Mouse (Mus musculus): ENCODE measurements around the gene Trmt1. TPM values are rescaled to one million over a fixed set of nuclear protein-coding genes. Genes with fewer than 3 reads are reported as not detected.
"Not testable (repeated sequence)": the region's sequence is repeated elsewhere in the genome, so short reads cannot be mapped to it uniquely, and the experiment has no call there.

Trmt1 gene
- polyA plus RNA-seq, 1 experiment from 2014 or later, result 71.7 TPM

DNA sequence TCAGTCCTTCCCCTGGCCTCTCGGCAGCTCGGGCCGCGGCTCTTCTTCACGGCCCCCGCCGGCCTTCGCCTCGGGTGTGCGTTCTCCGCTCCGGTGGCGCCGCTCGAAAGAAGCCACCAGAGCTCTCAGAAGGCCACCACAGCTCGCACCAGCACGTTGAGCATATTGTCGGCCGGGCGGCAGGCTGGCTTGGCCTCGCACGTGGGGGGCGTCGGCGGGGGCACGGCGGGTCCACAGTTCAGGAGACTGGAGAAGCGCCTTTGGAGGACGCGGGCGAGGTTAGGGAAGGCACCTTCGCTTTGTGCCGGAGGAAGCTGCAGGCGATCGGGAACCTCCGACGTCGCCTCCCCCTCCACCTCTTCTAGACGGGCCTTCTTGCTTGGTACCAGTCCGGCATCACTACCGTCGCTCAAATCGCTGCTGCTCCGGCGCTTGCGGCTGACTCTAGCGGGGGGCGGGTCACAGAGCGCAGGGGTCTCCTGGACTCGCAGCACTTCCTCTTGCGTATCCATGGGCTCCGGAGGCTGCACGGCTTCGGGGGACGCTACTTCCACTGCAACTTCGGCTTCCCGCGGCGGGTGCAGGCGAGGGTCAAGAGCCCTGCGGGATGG lies 24.0 kb upstream of the Trmt1 start:
- under 1% methylated on average over 61 of the region's 61 CpGs for WGBS
- peaks cover 19% of the 10 kb centered on the region for H3K36me3 ChIP-seq
- H3K9me3 ChIP-seq (replicated peaks), result no peaks in the 10 kb centered on the region
- peak overlapping the region; percentile 87 for H3K4me3 ChIP-seq
- H3K27me3 ChIP-seq (ENCODE audit: low read depth, poor library complexity, severe bottlenecking), result no peaks in the 10 kb centered on the region
- peak overlapping the region; percentile 98 for H3K27ac ChIP-seq
- DNase-seq (ENCODE audit: low spot score), result no peak
- H3K4me1 ChIP-seq, result peaks cover 66% of the 10 kb centered on the region

GRCm38 (mm10) chr8:84662581-84663065 lies 23.5 kb upstream of the Trmt1 start, which contains the start of gene Ier2:
Ier2 (minus strand) TSS chr8:84662852.
- no peaks in the 10 kb centered on the region for H3K9me3 ChIP-seq (replicated peaks)
- H3K4me1 ChIP-seq, result peaks cover 60% of the 10 kb centered on the region
- WGBS, result under 1% methylated on average over 27 of the region's 27 CpGs
- peaks cover 20% of the 10 kb centered on the region for H3K36me3 ChIP-seq
- peak; percentile 97 for DNase-seq (ENCODE audit: low spot score)
- H3K4me3 ChIP-seq, result peak within 1 kb of the TSS; percentile 87
- peak within 1 kb of the TSS; percentile 98 for H3K27ac ChIP-seq
- no peaks in the 10 kb centered on the region for H3K27me3 ChIP-seq (ENCODE audit: low read depth, poor library complexity, severe bottlenecking)

GRCm38 (mm10) chr8:84663483-84664327 lies 22.4 kb upstream of the Trmt1 start:
- peak; percentile 97 for DNase-seq (ENCODE audit: low spot score)
- Histone ChIP-seq H3K9me3 (replicated peaks) (no peaks in the 10 kb centered on the region), H3K27ac (peak overlapping the region; percentile 98), H3K4me3 (peak overlapping the region; percentile 87), H3K36me3 (peaks cover 31% of the 10 kb centered on the region), H3K27me3 (ENCODE audit: low read depth, poor library complexity, severe bottlenecking) (no peaks in the 10 kb centered on the region), H3K4me1 (peaks cover 49% of the 10 kb centered on the region)
- WGBS, result 3% methylated on average over 43 of the region's 43 CpGs

DNA sequence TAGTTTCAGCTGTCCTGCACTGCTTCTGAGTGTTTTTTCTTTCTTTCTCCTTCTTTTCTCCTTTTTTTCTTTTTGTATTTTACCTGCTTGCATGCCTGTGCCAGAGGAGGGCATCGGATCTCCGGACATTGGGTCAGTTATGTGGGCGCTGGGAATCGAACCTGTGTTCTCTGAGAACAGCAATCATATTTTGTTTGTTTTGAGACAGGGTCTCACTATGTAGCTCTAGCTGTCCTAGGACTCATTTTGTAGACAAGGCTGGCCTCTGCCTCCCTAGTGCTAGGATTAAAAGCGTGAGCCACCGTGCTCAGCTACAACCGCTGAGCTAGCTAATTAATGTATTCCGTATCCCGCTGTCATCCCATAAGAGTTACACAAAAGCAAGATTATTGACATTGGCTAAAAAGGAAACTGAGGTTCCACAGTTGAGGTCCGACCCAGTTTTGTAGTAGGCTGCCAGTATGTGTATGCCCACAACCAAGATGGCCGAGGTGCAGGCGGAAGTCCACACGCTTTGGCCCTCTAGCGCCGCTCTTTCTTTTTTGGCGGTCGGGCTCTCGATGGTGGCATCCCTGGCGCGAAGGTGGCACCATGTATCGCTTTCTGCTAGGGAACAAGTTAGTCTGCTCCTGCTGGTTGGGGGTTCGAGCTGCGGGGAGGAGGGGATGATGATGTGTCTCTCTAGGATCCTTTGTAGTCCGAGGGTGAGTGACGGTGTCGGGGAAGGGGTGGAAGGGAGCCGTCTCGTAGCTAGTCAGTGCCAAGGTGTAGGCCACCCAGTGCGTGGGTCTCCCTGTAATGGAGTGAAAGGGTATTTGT lies 21.3 kb upstream of the Trmt1 start:
- no peaks in the 10 kb centered on the region for H3K27me3 ChIP-seq (ENCODE audit: low read depth, poor library complexity, severe bottlenecking)
- H3K4me3 ChIP-seq, result peak overlapping the region; percentile 87
- peak overlapping the region; percentile 98 for H3K27ac ChIP-seq
- under 1% methylated on average over 29 of the region's 29 CpGs for WGBS
- peak; percentile 84 for DNase-seq (ENCODE audit: low spot score)
- H3K9me3 ChIP-seq (replicated peaks), result no peaks in the 10 kb centered on the region
- peaks cover 39% of the 10 kb centered on the region for H3K4me1 ChIP-seq
- peaks cover 39% of the 10 kb centered on the region for H3K36me3 ChIP-seq

- Histone ChIP-seq H3K9me3 (replicated peaks) (no peaks in the 10 kb centered on the region), H3K4me3 (peak overlapping the region; percentile 87), H3K36me3 (peaks cover 45% of the 10 kb centered on the region), H3K27me3 (ENCODE audit: low read depth, poor library complexity, severe bottlenecking) (no peaks in the 10 kb centered on the region), H3K4me1 (peaks cover 32% of the 10 kb centered on the region), H3K27ac (peak overlapping the region; percentile 98)
- WGBS, result 3% methylated on average over 14 of the region's 14 CpGs
- no peak for DNase-seq (ENCODE audit: low spot score)
These were observed 20.7 kb upstream of the Trmt1 start for GRCm38 (mm10) chr8:84665385-84665893.

DNA sequence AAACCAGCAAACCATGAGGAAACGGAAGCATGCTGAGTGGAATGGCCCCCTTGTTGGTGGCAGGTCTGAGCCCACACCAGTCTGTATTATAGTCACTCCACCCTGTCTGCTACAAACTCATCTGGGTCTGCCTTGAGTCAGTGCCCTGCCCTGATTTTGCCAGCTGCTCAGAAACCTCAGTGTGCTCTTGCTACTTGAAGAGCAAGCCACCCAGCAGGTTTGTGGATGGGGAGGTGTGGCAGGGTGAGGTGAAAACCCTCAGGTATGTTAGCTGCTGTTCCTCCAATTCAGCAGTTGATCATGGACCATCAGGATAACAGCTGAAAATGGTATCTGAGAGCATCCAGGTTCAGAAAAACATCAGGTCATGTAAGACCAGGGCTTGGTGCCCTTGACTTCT lies 18.0 kb upstream of the Trmt1 start:
- Histone ChIP-seq H3K36me3 (peaks cover 66% of the 10 kb centered on the region), H3K27me3 (ENCODE audit: low read depth, poor library complexity, severe bottlenecking) (no peaks in the 10 kb centered on the region), H3K27ac (no peak overlapping the region), H3K4me1 (peaks cover 28% of the 10 kb centered on the region), H3K4me3 (no peak overlapping the region), H3K9me3 (replicated peaks) (no peaks in the 10 kb centered on the region)
- WGBS, result 83% methylated on average over 1 of the region's 1 CpGs
- DNase-seq (ENCODE audit: low spot score), result no peak

DNA sequence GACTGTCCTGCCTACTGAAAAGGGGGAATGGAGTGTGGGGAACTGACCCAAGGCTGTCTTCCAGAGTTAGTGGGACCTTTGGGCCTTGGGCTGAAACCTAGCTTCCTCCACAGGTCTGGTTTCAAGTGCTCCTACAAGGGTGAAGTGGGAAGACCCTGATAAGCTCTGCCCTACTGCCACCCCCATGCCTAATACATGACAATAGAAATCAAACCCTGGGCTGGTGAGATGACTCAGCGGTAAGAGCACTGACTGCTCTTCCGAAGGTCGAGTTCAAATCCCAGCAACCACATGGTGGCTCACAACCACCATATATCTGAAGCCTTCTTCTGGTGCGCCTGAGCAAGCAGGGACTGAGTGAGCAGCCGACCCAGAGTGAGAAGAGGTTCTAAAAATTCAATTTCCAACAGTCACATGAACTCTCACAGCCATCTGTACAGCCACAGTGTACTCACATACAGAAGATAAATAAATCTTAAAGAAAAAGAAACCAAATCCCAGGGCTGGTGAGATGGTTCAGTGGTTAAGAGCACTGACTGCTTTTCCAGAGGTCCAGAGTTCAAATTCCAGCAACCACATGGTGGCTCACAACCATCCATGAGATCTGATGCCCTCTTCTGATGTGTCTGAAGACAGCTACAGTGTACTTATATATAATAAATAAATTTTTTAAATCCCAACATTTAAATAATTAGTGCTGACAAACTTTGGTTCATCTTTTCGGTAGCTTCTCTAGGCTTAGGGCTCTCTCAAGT lies 17.2 kb upstream of the Trmt1 start:
- Histone ChIP-seq H3K9me3 (replicated peaks) (no peaks in the 10 kb centered on the region), H3K27ac (no peak overlapping the region), H3K27me3 (ENCODE audit: low read depth, poor library complexity, severe bottlenecking) (no peaks in the 10 kb centered on the region), H3K4me1 (peaks cover 21% of the 10 kb centered on the region), H3K36me3 (peaks cover 75% of the 10 kb centered on the region), H3K4me3 (no peak overlapping the region)
- 83% methylated on average over 6 of the region's 6 CpGs for WGBS
- no peak for DNase-seq (ENCODE audit: low spot score)

GRCm38 (mm10) chr8:84670295-84671006 lies 15.7 kb upstream of the Trmt1 start:
- not testable (repeated sequence) for H3K9me3 ChIP-seq (replicated peaks); H3K27me3 ChIP-seq (ENCODE audit: low read depth, poor library complexity, severe bottlenecking); H3K4me3 ChIP-seq; H3K27ac ChIP-seq
- WGBS, result 91% methylated on average over 5 of the region's 5 CpGs
- Histone ChIP-seq H3K36me3 (peaks cover 90% of the 10 kb centered on the region), H3K4me1 (peaks cover 12% of the 10 kb centered on the region)
- DNase-seq (ENCODE audit: low spot score), result peak; percentile 29

DNA sequence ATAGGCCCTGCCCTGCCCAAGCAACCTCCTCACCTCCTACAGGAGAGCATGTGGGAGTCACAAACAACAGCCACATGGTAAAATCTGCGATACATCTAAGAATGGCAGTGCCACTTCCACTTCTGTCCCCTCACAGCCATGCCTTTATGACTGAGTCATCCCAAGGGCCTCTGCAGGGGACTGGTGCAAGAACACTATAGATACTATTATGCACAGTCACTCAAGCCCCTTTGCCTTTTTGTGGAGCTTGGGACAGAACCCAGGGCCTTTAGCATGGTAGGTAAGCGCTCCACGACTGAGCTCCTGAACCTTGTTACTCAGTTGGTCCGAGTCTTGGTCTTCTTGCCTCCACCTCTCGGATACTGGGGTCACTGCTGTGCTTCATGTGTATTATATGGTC lies 8.8 kb upstream of the Trmt1 start:
- Histone ChIP-seq H3K27ac (no peak overlapping the region), H3K27me3 (ENCODE audit: low read depth, poor library complexity, severe bottlenecking) (no peaks in the 10 kb centered on the region), H3K36me3 (peaks cover 97% of the 10 kb centered on the region), H3K4me1 (no peaks in the 10 kb centered on the region), H3K9me3 (replicated peaks) (no peaks in the 10 kb centered on the region), H3K4me3 (no peak overlapping the region)
- 90% methylated on average over 5 of the region's 5 CpGs for WGBS
- DNase-seq (ENCODE audit: low spot score), result no peak

DNA sequence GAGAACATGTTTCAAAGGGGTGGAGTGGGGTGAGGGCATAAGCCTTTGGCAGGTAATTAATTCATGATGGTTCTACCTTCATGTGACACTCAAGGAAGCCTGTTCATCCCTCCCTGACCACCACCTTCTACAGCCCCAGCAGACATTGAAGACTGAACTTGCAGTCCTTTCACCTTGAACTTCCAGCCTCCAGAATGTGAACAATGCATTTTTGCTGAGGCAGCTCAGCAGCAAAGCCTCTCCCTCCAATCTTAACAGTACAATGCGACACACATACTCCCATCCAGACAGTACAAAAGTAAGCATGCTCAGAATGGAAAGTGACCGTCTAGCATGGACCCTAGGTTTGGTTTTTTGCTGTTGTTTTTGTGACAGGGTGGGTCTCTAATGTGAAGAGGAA lies 4.6 kb upstream of the Trmt1 start:
- no peaks in the 10 kb centered on the region for H3K27me3 ChIP-seq (ENCODE audit: low read depth, poor library complexity, severe bottlenecking)
- no peaks in the 10 kb centered on the region for H3K9me3 ChIP-seq (replicated peaks)
- H3K4me1 ChIP-seq, result peaks cover 20% of the 10 kb centered on the region
- no peak for DNase-seq (ENCODE audit: low spot score)
- 93% methylated on average over 2 of the region's 2 CpGs for WGBS
- H3K27ac ChIP-seq, result no peak overlapping the region
- H3K4me3 ChIP-seq, result no peak overlapping the region
- peaks cover 92% of the 10 kb centered on the region for H3K36me3 ChIP-seq

DNA sequence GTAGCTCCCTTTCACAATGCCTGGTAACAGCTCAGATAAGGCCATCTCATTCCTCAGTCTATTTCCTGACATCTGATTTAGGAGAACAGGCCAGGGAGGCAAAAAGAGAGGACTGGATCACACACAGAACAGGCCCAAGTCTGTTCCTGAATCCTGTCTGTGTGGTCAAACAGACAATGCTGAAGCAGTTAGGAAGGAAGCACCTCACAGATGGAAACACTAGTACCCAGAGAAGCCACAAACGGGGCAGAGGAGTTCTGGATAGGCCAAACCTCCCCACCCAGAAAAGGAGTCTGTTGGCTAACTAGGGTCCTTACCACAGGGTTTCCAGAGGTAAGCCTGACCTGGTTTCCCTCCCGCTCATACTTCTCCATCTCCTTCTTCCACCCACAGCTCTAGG lies 3.9 kb upstream of the Trmt1 start:
- Histone ChIP-seq H3K4me1 (peaks cover 25% of the 10 kb centered on the region), H3K27me3 (ENCODE audit: low read depth, poor library complexity, severe bottlenecking) (no peaks in the 10 kb centered on the region), H3K4me3 (no peak overlapping the region), H3K9me3 (replicated peaks) (no peaks in the 10 kb centered on the region), H3K27ac (no peak overlapping the region), H3K36me3 (peaks cover 85% of the 10 kb centered on the region)
- no peak for DNase-seq (ENCODE audit: low spot score)
- WGBS, result 88% methylated on average over 2 of the region's 2 CpGs
